Mouse (Mus musculus): ENCODE data around the gene Etv2.

Etv2 gene

DNA sequence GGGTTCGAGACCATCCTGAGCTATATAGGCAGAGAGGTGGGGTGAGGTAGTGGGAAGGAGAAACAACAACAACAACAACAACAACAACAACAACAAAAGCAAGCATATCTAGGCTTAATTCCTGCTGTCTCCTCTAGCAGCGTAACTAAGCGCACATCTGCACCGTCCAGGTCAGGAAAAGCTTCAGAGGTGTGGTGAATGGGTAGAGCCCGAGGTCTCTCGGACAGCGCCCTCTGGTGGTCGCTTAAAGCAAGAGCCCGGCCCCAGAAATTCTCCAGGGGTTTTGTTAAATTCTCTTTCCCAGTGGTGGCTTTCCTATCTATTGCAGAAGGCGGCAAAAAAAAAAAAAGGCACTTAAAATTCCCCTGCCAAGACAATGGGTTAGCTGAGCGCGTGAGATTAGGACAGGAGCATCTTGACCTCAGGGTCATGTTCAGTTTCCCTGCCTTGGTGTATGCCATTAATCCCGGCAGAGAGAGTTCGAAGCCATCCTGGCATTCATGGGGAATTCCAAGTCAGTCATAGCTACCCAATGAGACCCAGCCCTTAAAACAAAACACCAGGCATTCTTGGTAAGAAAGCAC is 22.0 kb downstream of the Etv2 start:
- DNase-seq (ENCODE audit: low spot score) = peak; percentile 53

DNA sequence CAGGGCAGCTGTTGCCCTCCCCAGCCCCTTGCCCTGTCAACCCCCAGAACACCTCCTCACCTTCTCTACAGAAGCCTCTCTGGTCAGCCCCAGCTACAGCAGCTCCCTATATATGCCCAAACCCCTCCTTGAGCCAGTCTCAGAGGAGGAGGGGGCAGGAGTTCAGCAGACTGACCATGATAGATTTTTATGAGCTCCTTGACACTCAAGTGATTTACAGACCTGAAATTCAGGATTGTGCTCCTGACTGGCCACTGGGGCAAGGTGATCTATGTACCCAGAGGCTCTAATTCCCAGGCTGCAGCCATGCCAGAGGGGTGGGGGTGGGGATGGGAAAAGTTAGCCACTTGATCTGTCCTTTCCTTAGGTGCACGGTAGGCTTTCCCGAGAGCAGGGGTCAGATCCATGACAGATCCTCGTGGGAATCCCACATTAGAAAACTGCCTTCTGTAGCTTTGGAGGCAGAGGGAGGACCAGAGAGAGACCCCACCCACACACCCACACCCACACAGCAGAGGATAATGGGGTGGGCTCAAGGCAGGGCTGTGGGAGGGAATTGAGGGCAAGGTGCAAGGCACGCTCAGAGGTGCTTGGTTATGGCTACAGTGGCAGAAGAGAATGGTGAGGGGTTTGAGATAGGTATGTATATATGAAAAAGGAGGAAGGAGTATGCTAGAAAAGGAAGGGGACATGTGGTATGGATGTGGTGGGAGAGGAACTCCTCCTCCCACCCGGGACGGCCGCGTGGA is 22.8 kb downstream of the Etv2 start, which contains the start of gene Upk1a:
TSS of gene Upk1a (minus strand) at position 194 of the 749 bp plus-strand sequence.
- DNase-seq (ENCODE audit: low spot score) = no peak

DNA sequence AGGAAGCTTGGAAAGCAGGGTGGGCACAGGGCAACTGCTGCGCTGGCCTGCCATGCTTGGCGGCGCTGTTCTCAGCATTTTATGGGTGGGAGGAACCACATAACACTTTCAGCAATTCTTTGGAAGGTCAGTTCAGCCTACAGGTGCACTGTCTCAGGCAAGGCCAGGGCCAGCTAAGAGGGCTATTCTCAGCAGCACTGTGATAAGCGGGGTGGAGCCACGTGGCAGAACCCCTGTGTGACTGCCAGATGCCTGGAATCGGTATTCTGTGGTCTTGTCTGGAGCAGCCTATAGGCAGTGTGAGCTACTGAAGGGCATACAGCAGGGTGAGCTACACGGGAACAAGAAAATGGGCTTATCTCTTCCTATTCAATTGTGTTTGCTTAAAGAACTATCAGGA is 25.6 kb downstream of the Etv2 start:
- no peak for DNase-seq (ENCODE audit: low spot score)

DNA sequence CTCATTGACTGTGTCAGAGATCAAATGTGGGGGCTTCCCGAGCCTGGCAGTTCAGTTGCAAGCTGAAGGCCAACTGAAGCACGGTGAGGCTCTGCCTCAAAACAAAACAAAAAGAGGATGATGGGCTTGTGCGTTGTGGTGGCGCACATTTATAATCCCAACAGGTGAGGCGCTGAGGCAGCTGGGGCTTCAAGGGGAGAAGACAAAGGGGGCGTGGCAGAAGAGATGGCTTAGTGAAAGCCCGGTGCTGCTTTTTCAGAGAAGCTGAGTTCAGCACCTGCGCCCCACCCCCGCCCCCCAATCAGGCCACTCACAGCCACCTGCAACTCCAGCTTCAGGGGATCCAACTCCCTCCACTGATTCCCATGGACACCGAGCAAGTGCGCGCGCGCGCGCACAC is 27.2 kb downstream of the Etv2 start:
- no peak for DNase-seq (ENCODE audit: low spot score)

DNA sequence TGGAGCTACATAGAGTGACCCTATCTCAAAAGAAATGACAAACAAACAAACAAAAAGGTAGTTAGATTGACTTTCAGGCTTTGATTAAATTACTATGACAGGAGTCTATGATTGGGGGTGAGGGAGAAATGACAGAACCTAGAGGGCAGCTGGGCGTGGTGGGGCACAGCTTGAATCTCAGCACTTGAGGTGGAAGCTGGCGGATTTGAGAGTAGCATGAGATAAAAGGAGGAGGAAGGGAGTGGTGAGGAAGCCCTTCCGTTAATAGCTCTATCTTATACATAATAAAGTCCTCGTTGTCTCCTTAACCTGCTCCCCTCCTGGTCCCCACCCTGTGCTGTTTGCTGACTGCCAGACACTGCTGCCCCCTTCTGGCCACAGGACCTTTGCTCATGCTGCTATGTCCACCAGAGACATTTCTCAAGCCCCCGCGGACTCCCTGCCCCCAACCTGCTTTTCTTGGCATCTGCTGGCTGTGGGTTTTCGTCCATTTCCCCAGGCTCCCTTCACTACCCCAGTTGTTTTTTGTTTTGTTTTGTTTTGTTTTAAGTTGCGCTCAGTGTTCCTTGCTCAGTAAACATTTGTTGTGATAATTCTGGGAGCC is 27.8 kb downstream of the Etv2 start:
- peak; percentile 49 for DNase-seq (ENCODE audit: low spot score)

DNA sequence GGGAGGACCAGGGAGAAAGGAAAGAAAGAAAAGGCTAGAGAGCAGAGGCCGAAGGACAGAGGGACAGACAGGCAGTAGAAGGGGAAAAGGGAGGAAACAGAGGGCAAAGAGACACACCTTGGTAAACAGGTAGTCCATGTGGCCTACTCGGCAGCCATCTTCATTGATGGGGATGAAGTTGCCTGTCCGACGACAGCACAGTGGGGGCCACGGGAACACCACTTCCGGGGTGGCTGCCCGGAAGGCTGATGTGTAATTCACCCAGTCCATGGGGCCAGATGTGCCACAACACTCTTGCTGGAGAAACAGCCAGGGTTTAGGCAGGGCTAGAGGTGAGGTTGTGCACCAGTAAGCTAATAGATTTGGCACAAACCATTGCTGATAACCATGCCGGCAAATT is 30.7 kb downstream of the Etv2 start:
- DNase-seq (ENCODE audit: low spot score) = no peak

DNA sequence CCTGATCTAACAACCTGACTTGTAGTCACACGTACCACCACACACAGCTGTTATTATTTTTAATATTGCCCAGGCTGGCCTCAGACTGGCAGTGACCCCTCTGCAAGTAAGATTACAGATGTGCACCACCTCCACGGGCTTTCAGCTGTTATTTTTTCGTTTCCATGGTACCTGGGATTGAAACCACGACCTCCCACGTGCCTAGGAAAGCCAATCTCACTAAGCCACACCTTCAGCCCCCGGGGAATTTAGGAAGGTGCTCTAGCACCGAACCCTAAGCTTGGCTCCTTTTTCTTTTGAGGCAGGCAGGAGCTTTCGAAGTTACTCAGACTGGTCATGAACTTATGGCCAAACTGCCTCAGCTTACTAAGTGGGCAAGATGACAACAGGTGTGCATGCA is 31.2 kb downstream of the Etv2 start:
- DNase-seq (ENCODE audit: low spot score) = no peak

DNA sequence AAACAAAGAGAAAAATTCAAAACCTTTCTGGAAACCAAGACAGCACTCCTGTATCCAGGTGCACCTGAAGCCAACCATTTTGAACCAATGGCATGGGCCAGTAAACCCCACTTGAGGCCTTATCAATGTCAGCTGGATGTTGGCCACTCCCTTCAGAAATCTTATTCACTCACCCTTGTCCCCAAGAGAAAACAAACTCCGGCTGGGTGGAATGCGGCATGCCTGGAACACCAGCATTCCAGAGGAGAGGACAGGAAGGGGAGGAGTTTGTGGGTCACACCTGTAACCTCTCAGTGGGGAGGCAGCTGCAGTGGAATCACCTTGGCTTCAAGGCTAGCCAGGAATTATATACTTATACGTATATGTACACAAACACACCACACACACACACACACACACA is 33.1 kb downstream of the Etv2 start:
- no peak for DNase-seq (ENCODE audit: low spot score)

DNA sequence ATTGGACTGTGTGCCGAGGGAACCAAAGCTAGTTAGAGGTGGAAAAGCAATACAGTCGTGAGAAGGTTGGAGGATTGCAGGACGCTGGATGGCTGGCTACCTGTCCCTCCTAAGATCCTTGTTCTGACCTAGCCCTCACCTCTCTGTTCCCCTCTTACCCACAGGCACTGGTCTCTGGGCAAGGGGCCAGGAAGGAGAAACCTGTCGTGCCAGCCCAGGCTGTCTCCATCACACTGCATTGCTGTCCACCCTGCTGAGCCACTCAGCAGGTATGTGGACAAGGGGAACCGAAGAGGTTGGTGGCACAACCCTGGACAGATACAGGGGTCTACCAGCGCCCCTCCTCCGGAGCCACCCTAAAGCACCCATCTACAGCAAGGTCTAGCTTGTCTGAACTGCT is 35.0 kb downstream of the Etv2 start:
- DNase-seq (ENCODE audit: low spot score) = no peak

DNA sequence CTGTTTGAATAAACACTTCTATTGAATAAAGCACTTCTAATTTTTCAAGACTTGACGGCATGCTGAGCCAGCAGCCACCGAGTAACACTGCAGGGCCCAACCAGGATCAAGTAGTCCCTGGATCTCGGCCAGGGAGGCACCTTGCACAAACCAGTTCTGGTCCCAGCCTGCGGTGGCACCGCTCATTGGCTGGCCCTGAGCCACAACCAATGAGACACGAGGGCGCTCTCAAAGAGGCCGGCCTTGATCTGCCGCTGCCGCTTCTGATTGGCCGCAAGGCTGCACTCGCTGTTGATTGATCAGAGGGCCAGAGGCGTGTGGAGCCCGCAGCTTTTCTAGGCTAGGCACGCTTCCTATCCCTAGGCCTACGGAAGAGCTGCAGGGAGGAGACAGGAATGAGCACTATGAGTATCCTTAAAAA is 35.7 kb downstream of the Etv2 start:
- peak; percentile 83 for DNase-seq (ENCODE audit: low spot score)

DNA sequence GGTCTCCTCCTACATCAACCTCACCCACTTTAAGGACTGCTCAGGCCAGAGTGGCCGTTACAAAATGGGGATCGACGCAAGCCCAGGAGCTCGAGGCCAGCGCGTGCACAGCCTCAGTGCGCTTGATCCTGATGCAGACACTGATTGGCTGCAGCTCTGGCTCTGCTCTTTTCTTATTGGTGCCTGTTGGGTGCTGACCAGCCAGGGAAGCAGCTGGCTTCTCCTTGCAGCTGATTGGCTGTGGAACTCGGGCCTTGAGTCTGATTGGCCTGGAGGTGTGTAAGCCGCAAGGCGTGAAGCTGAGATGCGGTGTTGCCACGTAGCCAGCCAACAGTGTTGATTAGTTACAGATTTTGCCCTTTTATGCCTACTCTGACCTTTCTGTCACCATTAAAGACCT is 36.9 kb downstream of the Etv2 start, which contains the start of gene Zbtb32:
TSS of gene Zbtb32 (minus strand) at position 124 of the 400 bp plus-strand sequence.
- DNase-seq (ENCODE audit: low spot score) = no peak

DNA sequence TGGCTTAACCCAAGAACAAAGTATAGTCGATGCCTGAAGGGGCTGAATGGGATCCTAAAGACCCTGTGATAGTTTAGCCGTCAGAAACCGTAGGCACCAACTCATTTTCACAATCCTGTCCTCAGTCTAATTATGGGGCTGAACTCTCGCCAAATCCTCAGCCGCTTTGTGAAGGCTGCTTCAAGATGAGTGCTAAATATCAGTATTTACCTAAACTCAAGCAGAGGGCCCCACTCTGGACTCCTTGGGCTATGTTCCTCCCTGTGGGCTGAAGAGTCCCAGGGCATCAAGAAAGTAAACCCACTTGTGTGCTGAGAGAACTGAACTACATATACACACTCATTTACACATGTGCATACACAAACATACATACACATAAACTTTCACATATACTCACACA is 38.8 kb downstream of the Etv2 start:
- DNase-seq (ENCODE audit: low spot score) = no peak

DNA sequence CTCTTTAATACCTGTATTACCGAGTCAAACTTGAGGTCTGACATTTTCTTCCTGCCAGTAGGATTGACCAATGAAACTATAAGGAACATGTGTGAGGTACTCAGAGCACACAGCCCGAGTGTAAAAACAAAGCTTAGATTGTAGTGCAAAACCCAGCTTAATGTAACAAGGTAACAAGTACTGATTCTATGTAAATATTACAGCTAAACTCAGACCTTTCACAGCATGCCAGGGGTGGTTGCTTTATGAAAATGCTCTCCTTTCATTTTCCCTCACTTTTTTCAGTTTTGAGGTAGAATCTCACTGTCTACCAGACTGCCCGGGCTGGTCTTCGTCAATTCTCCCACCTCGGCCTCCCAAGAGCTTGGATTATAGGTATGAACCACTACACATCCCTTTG is 39.6 kb downstream of the Etv2 start:
- no peak for DNase-seq (ENCODE audit: low spot score)

DNA sequence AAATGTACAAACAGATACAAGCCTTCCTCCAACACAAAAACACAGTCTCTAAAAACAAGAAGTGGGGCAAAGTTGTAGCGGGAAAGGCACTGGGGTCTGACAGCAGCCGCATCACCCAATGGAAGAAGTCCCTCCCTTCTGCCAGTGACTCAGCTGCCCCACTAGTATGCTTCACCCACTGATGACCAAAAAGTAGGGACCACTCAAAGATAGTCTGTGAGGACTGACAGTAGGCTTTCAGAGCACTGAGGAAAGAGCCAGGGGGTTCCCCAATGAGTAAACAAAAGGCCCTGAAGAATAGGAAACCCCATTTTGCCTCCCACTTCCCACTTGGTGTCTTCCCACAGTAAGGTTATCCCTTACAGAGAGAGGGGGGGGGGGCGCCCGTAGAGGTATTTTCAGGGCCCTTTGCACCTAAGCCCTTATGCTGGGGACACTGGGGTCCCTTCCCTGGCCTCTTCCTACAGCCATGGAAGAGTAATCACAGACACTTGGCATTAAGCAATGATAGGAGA is 41.1 kb downstream of the Etv2 start:
- DNase-seq (ENCODE audit: low spot score) = no peak

DNA sequence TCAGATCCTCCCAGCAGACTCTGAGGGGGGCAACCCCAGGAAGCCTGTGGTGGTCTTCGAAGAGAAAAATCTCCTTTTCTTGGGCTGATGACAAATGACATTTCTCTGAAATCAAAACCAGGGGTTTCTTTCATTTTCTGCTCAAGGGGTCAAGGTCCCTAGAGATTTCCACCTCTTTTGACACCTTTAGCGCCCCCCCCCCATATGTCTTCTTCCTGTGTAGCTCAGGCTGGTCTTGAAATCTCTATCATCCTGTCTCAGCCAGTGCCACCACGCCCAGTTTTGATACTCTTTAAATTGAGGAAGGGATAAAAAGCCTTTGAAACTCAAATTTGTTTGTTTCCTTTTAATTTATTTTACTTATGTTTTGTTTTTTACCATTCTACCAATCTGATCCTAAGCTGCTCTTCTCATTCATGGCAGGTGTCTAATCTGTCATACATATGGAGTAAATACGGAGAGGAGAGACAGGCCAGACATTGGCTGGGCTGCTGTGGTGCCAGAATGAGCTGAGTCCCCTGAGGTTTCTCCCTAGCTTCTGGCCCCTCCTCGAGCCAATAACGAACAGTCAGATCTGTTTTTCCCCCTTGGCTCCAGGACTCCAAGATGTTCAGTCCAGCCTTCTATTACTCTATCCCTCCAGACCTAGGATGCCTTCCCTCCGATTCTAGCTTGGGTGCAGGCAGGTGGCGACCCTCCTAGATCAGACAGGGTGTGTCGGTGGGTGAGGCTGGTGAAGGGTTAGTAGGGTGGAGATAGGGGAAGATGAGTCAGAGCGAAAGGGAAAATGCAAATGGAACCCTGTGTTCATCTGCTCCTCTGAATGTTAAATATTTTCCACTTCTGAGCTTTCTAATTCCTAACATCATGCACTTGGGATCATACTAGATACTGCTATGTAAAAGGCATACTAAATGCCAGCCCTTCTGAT is 41.8 kb downstream of the Etv2 start:
- no peak for DNase-seq (ENCODE audit: low spot score)

DNA sequence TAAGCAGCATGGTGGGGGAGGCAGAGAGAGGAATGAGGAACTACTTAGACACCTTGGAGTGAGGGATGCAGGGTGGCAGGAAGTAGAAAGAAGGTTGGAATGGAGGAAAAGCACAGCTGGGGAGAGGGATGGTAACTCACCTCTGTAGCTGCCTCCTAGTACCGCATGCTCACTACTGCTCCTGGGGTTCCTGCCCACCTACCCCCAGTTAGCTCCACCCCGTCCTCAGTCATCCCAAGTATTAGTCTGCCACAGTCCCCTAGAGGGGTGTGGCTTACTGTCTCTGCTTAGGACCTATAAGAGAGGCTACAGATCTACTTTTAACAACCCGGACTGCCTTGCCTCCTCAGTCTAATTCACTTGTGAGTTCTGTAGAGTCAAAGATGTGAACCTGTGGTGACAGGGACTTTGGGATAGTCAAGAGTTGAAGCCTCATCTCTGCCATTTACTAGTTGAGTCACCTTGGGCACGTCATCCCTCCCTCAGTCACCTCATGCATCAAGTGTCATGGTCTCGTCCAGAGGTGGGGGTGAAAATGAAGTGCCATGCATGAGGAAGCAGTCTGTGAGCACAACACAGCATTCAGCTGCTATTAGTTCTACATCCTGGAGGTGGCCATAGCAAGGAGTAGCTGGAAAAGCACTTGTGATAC is 42.8 kb downstream of the Etv2 start:
- DNase-seq (ENCODE audit: low spot score) = no peak

DNA sequence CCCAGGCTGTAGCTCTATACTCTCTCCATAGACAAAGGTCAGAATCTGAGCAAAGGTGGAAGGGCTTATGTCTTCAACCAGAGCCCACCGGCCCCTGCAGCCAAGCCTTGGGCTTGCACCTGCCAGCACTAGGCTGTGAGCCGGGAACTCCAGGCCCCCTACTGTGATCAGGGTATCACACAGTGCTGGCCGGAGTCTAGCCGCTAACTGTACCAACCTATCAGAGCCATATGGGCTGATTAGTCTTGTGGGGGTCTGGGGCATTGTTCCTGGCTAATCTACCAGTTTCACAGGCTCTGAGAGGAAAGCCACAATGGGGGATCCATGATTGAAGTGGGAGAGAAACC is 44.1 kb downstream of the Etv2 start:
- DNase-seq (ENCODE audit: low spot score) = no peak

DNA sequence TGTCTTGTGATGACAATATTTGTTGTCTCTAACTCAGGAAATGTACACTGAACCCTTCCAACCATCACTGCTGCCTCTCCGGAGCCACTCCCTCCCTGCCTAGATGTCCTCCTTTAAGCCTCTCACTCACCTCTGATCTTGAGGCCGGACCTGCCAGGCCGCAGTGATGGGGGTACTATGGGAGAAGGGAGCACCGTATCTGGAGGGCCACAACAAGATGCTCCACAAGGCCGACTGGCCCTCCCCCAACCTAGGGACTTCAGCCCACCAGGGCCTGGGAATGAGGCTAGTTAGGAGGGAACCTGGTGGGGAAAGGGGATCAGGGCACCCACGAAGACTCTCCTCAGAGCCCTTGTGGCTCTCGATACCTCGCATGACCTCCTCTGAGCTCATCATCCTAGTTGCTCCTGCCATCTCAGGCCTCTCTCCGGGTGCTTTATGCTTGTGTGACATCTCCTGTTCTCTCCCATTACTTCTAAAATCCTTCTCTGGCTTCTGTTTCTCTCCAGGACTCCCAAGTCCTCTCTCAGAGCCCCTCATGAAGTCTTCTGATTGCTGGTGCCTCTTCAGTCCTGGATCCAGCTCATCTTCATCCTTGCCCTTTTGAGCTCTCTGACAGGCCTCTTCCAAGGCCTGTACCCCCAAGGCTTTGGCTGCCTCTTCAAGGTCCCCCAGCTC is 44.6 kb downstream of the Etv2 start:
- DNase-seq (ENCODE audit: low spot score) = no peak

DNA sequence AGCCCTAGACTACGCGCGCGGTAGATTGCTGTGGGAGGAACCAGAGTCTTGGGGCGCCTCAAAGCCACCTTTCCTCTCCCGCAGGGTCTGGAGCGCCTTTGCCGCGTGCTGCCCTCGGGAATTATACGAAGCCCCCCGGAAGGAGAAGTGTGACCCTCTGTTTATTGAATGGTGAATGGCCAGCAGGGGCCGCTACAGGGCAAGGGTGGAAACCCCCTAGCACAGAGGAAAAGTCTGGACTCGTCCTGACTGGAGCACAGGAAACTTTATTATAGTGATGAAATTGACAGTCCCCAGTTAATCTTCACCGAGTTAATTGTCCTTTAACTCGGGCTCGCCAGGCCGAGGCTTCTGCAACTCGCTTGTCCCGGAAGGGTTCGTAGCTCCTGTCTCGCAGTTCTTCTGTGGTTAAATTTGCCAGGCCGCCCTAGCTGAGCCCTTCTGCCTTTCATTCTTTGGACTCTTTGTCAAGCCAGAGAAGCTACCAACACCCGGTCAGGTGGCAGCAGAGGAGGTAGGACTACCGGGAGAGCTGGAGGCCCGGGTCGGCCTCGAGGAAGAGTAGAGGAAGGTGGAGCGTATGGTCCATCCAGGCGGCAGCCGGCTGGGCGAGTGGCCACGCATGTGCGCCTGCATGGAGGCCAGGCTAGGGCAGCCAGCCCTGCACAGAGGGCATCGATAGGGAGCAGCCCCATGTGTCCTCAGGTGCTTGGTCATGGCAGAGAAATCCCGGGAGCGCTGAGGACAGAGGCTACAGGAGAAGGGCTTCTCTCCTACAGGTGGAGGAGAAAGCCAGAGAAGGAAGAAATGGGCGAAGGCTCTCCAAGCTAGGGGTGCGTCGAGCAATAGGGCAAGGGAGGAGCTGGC is 46.0 kb downstream of the Etv2 start:
- peak; percentile 83 for DNase-seq (ENCODE audit: low spot score)

All from ovary, postnatal 36 days (tissue).